Mouse (Mus musculus): ENCODE data around the gene Ccdc113. TPM values are rescaled to one million over a fixed set of nuclear protein-coding genes. Genes with fewer than 3 reads are reported as not detected.

Ccdc113 gene
- total and polyA plus RNA-seq, 2 experiments from 2014 or later: 0.34 to 1.6 TPM

DNA sequence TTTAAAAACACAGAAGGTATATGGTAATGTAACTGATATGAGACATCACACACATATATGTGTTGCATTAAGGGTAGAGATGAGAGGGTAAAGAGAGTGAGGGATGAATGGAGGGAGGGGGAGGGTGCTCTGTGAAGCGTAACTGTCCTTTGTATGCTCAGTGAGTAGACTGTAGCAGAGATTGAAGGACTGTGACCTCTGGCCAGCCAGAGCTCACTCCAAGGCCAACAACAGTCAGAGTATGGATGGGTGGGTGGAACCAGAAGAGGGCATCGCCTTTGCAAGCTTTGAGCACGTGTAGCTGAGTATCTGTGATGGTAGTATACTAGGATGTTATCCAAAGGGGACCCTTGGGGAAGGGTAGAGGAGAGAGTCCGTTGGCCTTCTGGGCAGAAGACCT is 17.7 kb downstream of the Ccdc113 start:
- Histone ChIP-seq H3K9me3 (replicated peaks; ENCODE audit: control insufficient read depth, low read length) (no peaks in the 10 kb centered on the region), H3K27me3 (ENCODE audit: control insufficient read depth, insufficient read depth, low read length) (no peaks in the 10 kb centered on the region), H3K9ac (replicated peaks; ENCODE audit: low read depth, low read length) (no peak overlapping the region), H3K4me1 (ENCODE audit: control insufficient read depth, insufficient read depth) (0 out of 2 replicates have a peak, but pooled peaks cover 6% of the 10 kb centered on the region), H3K27ac (ENCODE audit: low read depth) (no peak overlapping the region), H3K36me3 (replicated peaks; ENCODE audit: control insufficient read depth, insufficient read depth, low read length) (no peaks in the 10 kb centered on the region), H3K4me3 (ENCODE audit: low read depth, low read length) (no peak overlapping the region), H3K4me2 (ENCODE audit: low read depth, low read length) (no peak overlapping the region)
- ATAC-seq (ENCODE audit: insufficient read depth, low read depth) (no peak), DNase-seq (ENCODE audit: low spot score) (no peak)
- 73% methylated on average over 4 of the region's 4 CpGs for WGBS
- no peak for TF ChIP-seq CTCF (IDR thresholded peaks at IDR 0.05; ENCODE audit: low read depth)

DNA sequence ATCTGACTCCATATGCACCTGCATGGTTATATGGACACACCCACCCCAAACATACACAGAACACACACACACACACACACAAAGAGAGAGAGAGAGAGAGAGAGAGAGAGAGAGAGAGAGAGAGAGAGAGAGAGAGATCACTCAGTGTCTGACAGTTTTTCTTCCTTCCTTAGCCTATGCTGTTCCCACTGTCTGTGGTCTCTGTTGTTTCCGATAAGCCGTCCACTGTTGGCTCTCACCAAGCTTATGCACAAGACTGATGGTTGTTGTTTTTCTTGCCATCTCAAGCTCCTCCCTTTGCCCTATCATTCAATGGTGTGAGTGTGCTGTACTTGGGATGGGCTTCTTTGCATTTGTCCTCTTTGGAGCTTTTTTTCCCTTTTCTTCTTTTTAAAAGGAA is 22.1 kb downstream of the Ccdc113 start:
- Histone ChIP-seq H3K36me3 (replicated peaks; ENCODE audit: control insufficient read depth, insufficient read depth, low read length) (no peaks in the 10 kb centered on the region), H3K4me1 (ENCODE audit: control insufficient read depth, insufficient read depth) (no peaks in the 10 kb centered on the region), H3K9me3 (replicated peaks; ENCODE audit: control insufficient read depth, low read length) (no peaks in the 10 kb centered on the region), H3K4me3 (ENCODE audit: low read depth, low read length) (no peak overlapping the region), H3K27me3 (ENCODE audit: control insufficient read depth, insufficient read depth, low read length) (no peaks in the 10 kb centered on the region), H3K9ac (replicated peaks; ENCODE audit: low read depth, low read length) (no peak overlapping the region), H3K4me2 (ENCODE audit: low read depth, low read length) (no peak overlapping the region), H3K27ac (ENCODE audit: low read depth) (no peak overlapping the region)
- ATAC-seq (ENCODE audit: insufficient read depth, low read depth) (no peak), DNase-seq (ENCODE audit: low spot score) (no peak)
- WGBS: 85% methylated on average over 2 of the region's 2 CpGs
- no peak for TF ChIP-seq EP300 (IDR thresholded peaks at IDR 0.05; ENCODE audit: low read depth)
- no peak for TF ChIP-seq CTCF (IDR thresholded peaks at IDR 0.05; ENCODE audit: low read depth)

DNA sequence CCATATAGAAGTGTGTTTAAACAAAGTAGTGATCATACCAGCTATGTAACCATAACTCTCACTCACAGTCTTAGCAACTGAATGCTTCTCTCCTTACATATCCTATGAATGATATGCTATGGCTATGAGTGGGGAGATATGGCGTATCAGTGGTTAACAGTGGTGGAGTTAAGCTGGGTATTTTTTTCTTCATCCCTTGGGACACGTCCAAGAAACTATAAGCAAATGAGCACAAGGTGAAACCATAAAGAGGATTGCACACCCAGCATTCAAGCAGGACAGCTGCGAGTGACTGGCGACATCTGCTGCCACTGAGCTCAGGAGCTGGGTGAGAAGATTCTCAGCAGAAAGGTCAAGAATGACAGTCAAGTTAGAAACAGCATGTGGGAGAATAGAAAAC is 32.3 kb downstream of the Ccdc113 start:
- TF ChIP-seq CTCF (IDR thresholded peaks at IDR 0.05; ENCODE audit: low read depth) (peak; percentile 15; the same call in 1 of the 2 replicates), EP300 (IDR thresholded peaks at IDR 0.05; ENCODE audit: low read depth) (no peak)
- no peaks in the 10 kb centered on the region for H3K9me3 ChIP-seq (replicated peaks; ENCODE audit: control insufficient read depth, low read length)
- no peak overlapping the region for H3K4me2 ChIP-seq (ENCODE audit: low read depth, low read length)
- WGBS: 45% methylated on average over 4 of the region's 4 CpGs
- no peak overlapping the region for H3K4me3 ChIP-seq (ENCODE audit: low read depth, low read length)
- no peaks in the 10 kb centered on the region for H3K36me3 ChIP-seq (replicated peaks; ENCODE audit: control insufficient read depth, insufficient read depth, low read length)
- H3K4me1 ChIP-seq (ENCODE audit: control insufficient read depth, insufficient read depth): peaks cover 6% of the 10 kb centered on the region; the same call in 1 of the 2 replicates
- no peak overlapping the region for H3K9ac ChIP-seq (replicated peaks; ENCODE audit: low read depth, low read length)
- no peak overlapping the region for H3K27ac ChIP-seq (ENCODE audit: low read depth)
- no peak for ATAC-seq (ENCODE audit: insufficient read depth, low read depth)
- no peak for DNase-seq (ENCODE audit: low spot score)
- H3K27me3 ChIP-seq (ENCODE audit: control insufficient read depth, insufficient read depth, low read length): no peaks in the 10 kb centered on the region

DNA sequence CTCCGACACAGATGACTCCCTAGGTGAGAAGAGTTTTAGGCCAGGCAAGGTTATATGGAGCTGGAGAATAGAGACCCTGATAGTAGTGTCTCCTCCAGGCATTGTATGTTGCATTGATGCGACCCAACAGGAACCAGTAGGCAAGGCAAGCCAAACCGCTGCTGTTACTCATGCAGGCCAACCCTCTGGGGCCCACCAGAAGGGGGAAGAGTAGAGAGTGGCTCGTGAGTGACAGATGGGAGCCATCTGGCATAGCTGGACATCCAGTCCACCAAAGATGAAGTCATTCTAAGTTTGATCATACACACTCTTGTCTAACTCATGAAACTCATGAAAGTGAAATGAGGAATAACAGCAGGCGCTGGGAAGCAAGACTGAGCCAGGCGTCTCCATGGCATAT is 32.9 kb downstream of the Ccdc113 start:
- H3K36me3 ChIP-seq (replicated peaks; ENCODE audit: control insufficient read depth, insufficient read depth, low read length): no peaks in the 10 kb centered on the region
- no peak for TF ChIP-seq CTCF (IDR thresholded peaks at IDR 0.05; ENCODE audit: low read depth)
- no peak for TF ChIP-seq EP300 (IDR thresholded peaks at IDR 0.05; ENCODE audit: low read depth)
- H3K4me2 ChIP-seq (ENCODE audit: low read depth, low read length): no peak overlapping the region
- no peak overlapping the region for H3K27ac ChIP-seq (ENCODE audit: low read depth)
- ATAC-seq (ENCODE audit: insufficient read depth, low read depth) (peak; percentile 63), DNase-seq (ENCODE audit: low spot score) (no peak)
- H3K4me3 ChIP-seq (ENCODE audit: low read depth, low read length): no peak overlapping the region
- H3K4me1 ChIP-seq (ENCODE audit: control insufficient read depth, insufficient read depth): peaks cover 6% of the 10 kb centered on the region; the same call in 1 of the 2 replicates
- no peaks in the 10 kb centered on the region for H3K9me3 ChIP-seq (replicated peaks; ENCODE audit: control insufficient read depth, low read length)
- H3K9ac ChIP-seq (replicated peaks; ENCODE audit: low read depth, low read length): no peak overlapping the region
- H3K27me3 ChIP-seq (ENCODE audit: control insufficient read depth, insufficient read depth, low read length): no peaks in the 10 kb centered on the region
- 75% methylated on average over 6 of the region's 6 CpGs for WGBS

DNA sequence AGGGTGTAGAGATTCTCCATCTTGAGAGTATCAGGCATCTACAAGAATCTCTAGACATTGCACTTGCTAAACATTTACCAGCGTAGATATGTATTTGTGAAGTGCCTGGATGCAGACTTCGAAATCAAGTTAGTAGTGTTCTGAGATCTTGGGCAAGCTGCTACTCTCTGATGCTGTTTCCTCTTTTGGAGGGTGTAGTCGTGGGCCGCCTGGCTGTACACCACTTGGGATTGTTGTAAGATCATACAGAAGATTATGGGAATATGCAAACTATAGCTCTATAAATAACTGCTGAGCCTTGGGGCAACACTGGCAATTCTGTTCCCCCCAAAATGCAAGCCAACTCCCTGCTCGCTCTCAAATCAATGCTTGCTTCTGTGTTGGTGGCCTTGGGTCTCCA is 39.3 kb downstream of the Ccdc113 start:
- no peak overlapping the region for H3K4me2 ChIP-seq (ENCODE audit: low read depth, low read length)
- WGBS: 81% methylated on average over 5 of the region's 5 CpGs
- no peak overlapping the region for H3K27ac ChIP-seq (ENCODE audit: low read depth)
- H3K36me3 ChIP-seq (replicated peaks; ENCODE audit: control insufficient read depth, insufficient read depth, low read length): no peaks in the 10 kb centered on the region
- H3K9me3 ChIP-seq (replicated peaks; ENCODE audit: control insufficient read depth, low read length): no peaks in the 10 kb centered on the region
- DNase-seq (ENCODE audit: low spot score) (no peak), ATAC-seq (ENCODE audit: insufficient read depth, low read depth) (no peak)
- no peak overlapping the region for H3K4me3 ChIP-seq (ENCODE audit: low read depth, low read length)
- H3K4me1 ChIP-seq (ENCODE audit: control insufficient read depth, insufficient read depth): no peaks in the 10 kb centered on the region
- H3K9ac ChIP-seq (replicated peaks; ENCODE audit: low read depth, low read length): no peak overlapping the region
- TF ChIP-seq CTCF (IDR thresholded peaks at IDR 0.05; ENCODE audit: low read depth) (no peak), EP300 (IDR thresholded peaks at IDR 0.05; ENCODE audit: low read depth) (no peak)
- H3K27me3 ChIP-seq (ENCODE audit: control insufficient read depth, insufficient read depth, low read length): no peaks in the 10 kb centered on the region

DNA sequence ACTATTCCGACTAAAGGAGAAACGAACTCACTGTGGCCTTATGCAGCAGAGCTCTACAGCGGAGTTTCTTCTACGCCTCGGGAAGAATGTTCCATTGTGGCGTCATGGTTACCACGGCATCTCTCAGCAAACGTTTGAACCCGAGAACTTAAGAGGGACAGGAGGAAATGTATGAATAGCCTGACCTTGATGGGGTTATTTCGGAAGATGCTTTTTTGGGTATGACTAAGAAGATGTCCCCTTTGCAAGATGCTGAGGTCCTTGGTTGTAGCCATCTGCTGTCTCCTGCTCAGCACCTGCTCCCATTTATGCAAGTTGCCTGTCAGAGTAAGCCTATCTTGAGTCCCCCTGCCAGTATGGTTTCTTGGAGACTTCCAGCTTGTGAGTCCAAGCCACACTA is 42.4 kb downstream of the Ccdc113 start, which contains the start of gene Prss54:
Prss54 (minus strand) TSS at position 101 of the 400 bp plus-strand sequence.
- no peaks in the 10 kb centered on the region for H3K9me3 ChIP-seq (replicated peaks; ENCODE audit: control insufficient read depth, low read length)
- ATAC-seq (ENCODE audit: insufficient read depth, low read depth): no peak
- H3K4me1 ChIP-seq (ENCODE audit: control insufficient read depth, insufficient read depth): no peaks in the 10 kb centered on the region

More for the DNA sequence above, 42.4 kb downstream of the Ccdc113 start, which contains the start of gene Prss54:
- no peaks in the 10 kb centered on the region for H3K27me3 ChIP-seq (ENCODE audit: control insufficient read depth, insufficient read depth, low read length)
- DNase-seq (ENCODE audit: low spot score): no peak
- H3K36me3 ChIP-seq (replicated peaks; ENCODE audit: control insufficient read depth, insufficient read depth, low read length): no peaks in the 10 kb centered on the region
- TF ChIP-seq EP300 (IDR thresholded peaks at IDR 0.05; ENCODE audit: low read depth) (no peak), CTCF (IDR thresholded peaks at IDR 0.05; ENCODE audit: low read depth) (no peak)
- no peak within 1 kb of the TSS for H3K9ac ChIP-seq (replicated peaks; ENCODE audit: low read depth, low read length)
- WGBS: 83% methylated on average over 10 of the region's 10 CpGs
- H3K4me3 ChIP-seq (ENCODE audit: low read depth, low read length): no peak within 1 kb of the TSS
- no peak within 1 kb of the TSS for H3K27ac ChIP-seq (ENCODE audit: low read depth)
- H3K4me2 ChIP-seq (ENCODE audit: low read depth, low read length): no peak within 1 kb of the TSS
